In the genomic region with DNA sequence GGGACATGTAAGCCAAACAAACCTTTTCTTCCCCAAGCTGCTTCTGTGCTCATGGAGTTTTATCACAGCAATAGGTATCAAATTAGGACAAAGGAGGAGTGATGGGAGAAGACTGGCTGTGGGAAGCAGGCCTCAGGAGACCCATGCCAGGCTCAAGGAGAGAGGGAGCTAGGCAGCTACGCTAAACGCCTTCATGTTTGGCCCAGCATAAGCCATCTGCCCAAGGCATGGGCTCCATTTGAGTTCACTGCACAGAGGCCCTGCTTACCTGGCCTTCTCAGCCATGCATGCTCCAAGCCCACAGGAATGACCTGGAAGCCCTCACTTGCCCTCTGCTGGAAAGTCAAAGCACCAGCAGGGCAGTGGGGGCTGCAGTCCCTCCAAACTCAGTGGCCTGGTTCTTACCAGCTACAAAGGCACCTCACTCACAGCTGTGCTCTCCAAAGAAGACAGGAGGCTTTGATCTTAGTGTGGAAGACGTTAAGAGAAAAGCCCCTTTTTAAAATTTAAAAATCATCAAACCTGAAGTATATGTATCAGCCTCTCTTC, we compare ENCODE assay signal across 13 mouse cellular contexts.
A peak's percentile ranks its signal among the peaks of the same experiment; 100 is the strongest.
DNase-seq lines count a peak whose midpoint lies in the region; ATAC-seq lines count a peak whose summit lies in the region.
"Had no signal": no experiment of that assay in that cellular context is flagged by ENCODE, and none has a peak within 500 bp of the region (broad histone marks: within the 10 kb centered on the region; RNA-seq: fewer than 3 reads in every experiment).

No protein-coding gene starts in this region.

- no peak for ATAC-seq in forebrain, embryonic 13.5 days
- no peak for ATAC-seq in forebrain, embryonic 11.5 days (replicated peaks; ENCODE audit: low FRiP score)
- ATAC-seq in hindbrain, embryonic 14.5 days (ENCODE audit: low FRiP score) = no peak
- ATAC-seq in hindbrain, embryonic 12.5 days (ENCODE audit: low FRiP score) = no peak
- ATAC-seq in midbrain, embryonic 15.5 days (replicated peaks) = no peak
- ATAC-seq: inflammation-experienced regulatory T-cells, adult 6 months had no signal

- no peak overlapping the region for H3K4me3 ChIP-seq in forebrain, embryonic 13.5 days
- no peak overlapping the region for H3K4me3 ChIP-seq in forebrain, embryonic 11.5 days (ENCODE audit: low read depth, low read length)
- no peak overlapping the region for H3K4me3 ChIP-seq in hindbrain, embryonic 14.5 days (replicated peaks; ENCODE audit: low read length)
- no peak overlapping the region for H3K4me3 ChIP-seq in hindbrain, embryonic 12.5 days
- no peak overlapping the region for H3K4me3 ChIP-seq in midbrain, embryonic 15.5 days
- H3K4me3 ChIP-seq in midbrain, embryonic 10.5 days = no peak overlapping the region
- H3K4me3 ChIP-seq: embryonic facial prominence, embryonic 10.5 days had no signal

- H3K27ac ChIP-seq in forebrain, embryonic 13.5 days = peak overlapping the region; percentile 72; the same call in 1 of the 2 replicates
- no peak overlapping the region for H3K27ac ChIP-seq in forebrain, embryonic 11.5 days (ENCODE audit: low read depth, low read length)
- H3K27ac ChIP-seq in hindbrain, embryonic 14.5 days = peak overlapping the region; percentile 60; the same call in 1 of the 2 replicates
- no peak overlapping the region for H3K27ac ChIP-seq in hindbrain, embryonic 12.5 days
- H3K27ac ChIP-seq in midbrain, embryonic 15.5 days = peak overlapping the region; percentile 40; the same call in 1 of the 2 replicates
- no peak overlapping the region for H3K27ac ChIP-seq in midbrain, embryonic 10.5 days (replicated peaks)
- H3K27ac ChIP-seq: embryonic facial prominence, embryonic 10.5 days had no signal

- H3K27me3 ChIP-seq in forebrain, embryonic 13.5 days = no peaks in the 10 kb centered on the region
- no peaks in the 10 kb centered on the region for H3K27me3 ChIP-seq in forebrain, embryonic 11.5 days (ENCODE audit: control insufficient read depth, insufficient read depth, low read length)
- no peaks in the 10 kb centered on the region for H3K27me3 ChIP-seq in hindbrain, embryonic 14.5 days (ENCODE audit: control insufficient read depth, insufficient read depth, low read length)
- no peaks in the 10 kb centered on the region for H3K27me3 ChIP-seq in hindbrain, embryonic 12.5 days
- H3K27me3 ChIP-seq in midbrain, embryonic 15.5 days (replicated peaks) = no peaks in the 10 kb centered on the region
- H3K27me3 ChIP-seq in midbrain, embryonic 10.5 days (ENCODE audit: low read depth, poor library complexity, severe bottlenecking) = no peaks in the 10 kb centered on the region

- H3K9ac ChIP-seq in forebrain, embryonic 13.5 days = no peak overlapping the region
- H3K9ac ChIP-seq in forebrain, embryonic 11.5 days (ENCODE audit: low read length) = no peak overlapping the region
- H3K9ac ChIP-seq in hindbrain, embryonic 14.5 days = no peak overlapping the region
- H3K9ac ChIP-seq in hindbrain, embryonic 12.5 days = no peak overlapping the region
- H3K9ac ChIP-seq in midbrain, embryonic 15.5 days = no peak overlapping the region
- H3K9ac ChIP-seq: lung, embryonic 14.5 days had no signal

- DNase-seq in forebrain, embryonic 11.5 days (ENCODE audit: low spot score) = no peak
- no peak for DNase-seq in hindbrain, embryonic 14.5 days (ENCODE audit: low spot score)
- no peak for DNase-seq in midbrain, embryonic 10.5 days (ENCODE audit: low spot score)
- DNase-seq in thymus, postnatal 4 days = peak; percentile 58
- no peak for DNase-seq in adipocyte (ENCODE audit: low spot score)
- DNase-seq: cerebellum, adult 9-10 months; right cerebral cortex, postnatal 25 days had no signal

- peaks cover 38% of the 10 kb centered on the region for H3K4me1 ChIP-seq in forebrain, embryonic 13.5 days
- no peaks in the 10 kb centered on the region for H3K4me1 ChIP-seq in forebrain, embryonic 11.5 days (replicated peaks; ENCODE audit: control insufficient read depth, insufficient read depth, low read length)
- H3K4me1 ChIP-seq in hindbrain, embryonic 14.5 days (replicated peaks; ENCODE audit: control insufficient read depth, insufficient read depth, low read length) = peaks cover 32% of the 10 kb centered on the region
- H3K4me1 ChIP-seq in hindbrain, embryonic 12.5 days = peaks cover 22% of the 10 kb centered on the region
- H3K4me1 ChIP-seq in midbrain, embryonic 15.5 days = peaks cover 28% of the 10 kb centered on the region
- H3K4me1 ChIP-seq in midbrain, embryonic 10.5 days = no peaks in the 10 kb centered on the region
- H3K4me1 ChIP-seq: embryonic facial prominence, embryonic 10.5 days had no signal

- no peak overlapping the region for H3K4me2 ChIP-seq in forebrain, embryonic 13.5 days
- no peak overlapping the region for H3K4me2 ChIP-seq in forebrain, embryonic 11.5 days (ENCODE audit: low read depth, low read length, severe bottlenecking)
- H3K4me2 ChIP-seq in hindbrain, embryonic 14.5 days (replicated peaks) = no peak overlapping the region
- no peak overlapping the region for H3K4me2 ChIP-seq in hindbrain, embryonic 12.5 days (replicated peaks)
- no peak overlapping the region for H3K4me2 ChIP-seq in midbrain, embryonic 15.5 days
- H3K4me2 ChIP-seq: lung, embryonic 14.5 days had no signal

- peaks cover 8% of the 10 kb centered on the region; the same call in 1 of the 2 replicates for H3K36me3 ChIP-seq in forebrain, embryonic 13.5 days (ENCODE audit: poor library complexity, severe bottlenecking)
- H3K36me3 ChIP-seq in forebrain, embryonic 11.5 days (ENCODE audit: control insufficient read depth, insufficient read depth, low read length) = no peaks in the 10 kb centered on the region
- H3K36me3 ChIP-seq in hindbrain, embryonic 14.5 days (replicated peaks; ENCODE audit: control insufficient read depth, insufficient read depth) = 0 out of 2 replicates have a peak, but pooled peaks cover 5% of the 10 kb centered on the region
- 0 out of 2 replicates have a peak, but pooled peaks cover 5% of the 10 kb centered on the region for H3K36me3 ChIP-seq in hindbrain, embryonic 12.5 days
- H3K36me3 ChIP-seq in midbrain, embryonic 15.5 days (replicated peaks) = no peaks in the 10 kb centered on the region
- H3K36me3 ChIP-seq in midbrain, embryonic 10.5 days = peaks cover 53% of the 10 kb centered on the region

- WGBS in forebrain, embryonic 13.5 days = 81% methylated on average over 3 of the region's 3 CpGs
- WGBS in forebrain, embryonic 11.5 days = 87% methylated on average over 3 of the region's 3 CpGs
- WGBS in hindbrain, embryonic 14.5 days = 83% methylated on average over 3 of the region's 3 CpGs
- WGBS in hindbrain, embryonic 12.5 days = 88% methylated on average over 3 of the region's 3 CpGs
- WGBS in midbrain, embryonic 15.5 days = 77% methylated on average over 3 of the region's 3 CpGs
- WGBS in midbrain, embryonic 10.5 days = 81% methylated on average over 3 of the region's 3 CpGs

- H3K9me3 ChIP-seq in forebrain, embryonic 13.5 days (replicated peaks) = no peaks in the 10 kb centered on the region
- no peaks in the 10 kb centered on the region for H3K9me3 ChIP-seq in forebrain, embryonic 11.5 days (ENCODE audit: control insufficient read depth, low read length)
- no peaks in the 10 kb centered on the region for H3K9me3 ChIP-seq in hindbrain, embryonic 14.5 days (ENCODE audit: control insufficient read depth, low read length)
- H3K9me3 ChIP-seq in hindbrain, embryonic 12.5 days (replicated peaks) = no peaks in the 10 kb centered on the region
- H3K9me3 ChIP-seq in midbrain, embryonic 15.5 days = no peaks in the 10 kb centered on the region
- no peaks in the 10 kb centered on the region for H3K9me3 ChIP-seq in midbrain, embryonic 10.5 days (replicated peaks)
- H3K9me3 ChIP-seq: embryonic facial prominence, embryonic 10.5 days had no signal

Comparison
In these comparisons a context has a peak if more than half of its experiments do, and no peak if none do; other contexts are left out.
1. H3K27ac ChIP-seq: peak in forebrain, embryonic 13.5 days (single experiment), hindbrain, embryonic 14.5 days (single experiment) and midbrain, embryonic 15.5 days (single experiment); none in forebrain, embryonic 11.5 days (single experiment), hindbrain, embryonic 12.5 days (single experiment) and midbrain, embryonic 10.5 days (single experiment).